8 mouse cellular contexts compared by ENCODE assay signal in the genomic region with DNA sequence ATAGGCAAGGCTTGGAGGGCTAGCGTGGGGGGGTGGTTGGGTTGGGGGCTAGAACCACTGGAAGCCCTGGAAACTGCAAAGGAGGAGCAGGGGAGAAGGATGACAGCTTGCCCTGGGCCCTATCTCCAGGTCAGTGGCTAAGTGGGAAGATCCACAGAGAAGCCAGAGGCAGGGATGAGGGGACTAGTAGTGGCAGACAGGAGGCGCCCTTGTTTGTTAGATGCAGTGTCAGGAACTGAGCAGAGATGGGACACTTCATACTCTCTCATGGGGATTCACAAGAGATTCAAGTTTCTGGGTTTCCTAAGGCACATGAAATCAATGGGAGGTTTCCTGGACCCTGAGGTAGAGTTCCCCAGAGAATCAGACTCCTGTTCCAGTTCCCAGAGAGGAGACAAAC. TPM values are rescaled to one million over a fixed set of nuclear protein-coding genes. Genes with fewer than 3 reads are reported as not detected.
A peak's percentile ranks its signal among the peaks of the same experiment; 100 is the strongest.
DNase-seq lines count a peak whose midpoint lies in the region; ATAC-seq and TF ChIP-seq lines count a peak whose summit lies in the region.

No protein-coding gene starts in this region.

- H3K9ac ChIP-seq in midbrain, embryonic 14.5 days (replicated peaks; ENCODE audit: low read length), result no peak overlapping the region

- H3K4me2 ChIP-seq in midbrain, embryonic 14.5 days (ENCODE audit: low read length), result no peak overlapping the region

- H3K4me1 ChIP-seq in cerebellum, adult 2 months (ENCODE audit: control insufficient read depth, insufficient read depth, low read length), result peaks cover 8% of the 10 kb centered on the region; the same call in 1 of the 2 replicates
- peaks cover 3% of the 10 kb centered on the region; the same call in 1 of the 2 replicates for H3K4me1 ChIP-seq in spleen, adult 2 months (ENCODE audit: control insufficient read depth, insufficient read depth, insufficient read length)
- peaks cover 13% of the 10 kb centered on the region for H3K4me1 ChIP-seq in limb, embryonic 10.5 days
- no peaks in the 10 kb centered on the region; the same call in 1 of the 2 replicates for H3K4me1 ChIP-seq in midbrain, embryonic 14.5 days (ENCODE audit: control insufficient read depth, insufficient read depth, low read length)

- no peaks in the 10 kb centered on the region for H3K9me3 ChIP-seq in limb, embryonic 10.5 days (replicated peaks)
- H3K9me3 ChIP-seq in midbrain, embryonic 14.5 days (ENCODE audit: control insufficient read depth, low read length), result no peaks in the 10 kb centered on the region

- TF ChIP-seq CTCF in cerebellum, adult 2 months (IDR thresholded peaks at IDR 0.05; ENCODE audit: borderline replicate concordance, insufficient read depth, low read depth, low read length), result peak; percentile 64
- peak; percentile 42; the same call in 1 of the 2 replicates for TF ChIP-seq CTCF in spleen, adult 2 months (IDR thresholded peaks at IDR 0.05; ENCODE audit: extremely low read depth, insufficient read depth, insufficient read length, insufficient replicate concordance)

- H3K36me3 ChIP-seq in spleen, adult 2 months (ENCODE audit: control insufficient read depth, insufficient read depth, low read length), result no peaks in the 10 kb centered on the region
- H3K36me3 ChIP-seq in splenic B cell, adult 2 months (ENCODE audit: control insufficient read depth, insufficient read depth, low read length, poor library complexity, severe bottlenecking), result no peaks in the 10 kb centered on the region
- H3K36me3 ChIP-seq in limb, embryonic 10.5 days, result no peaks in the 10 kb centered on the region
- H3K36me3 ChIP-seq in midbrain, embryonic 14.5 days (ENCODE audit: control insufficient read depth, insufficient read depth, low read length), result no peaks in the 10 kb centered on the region

- peak in 1 of 2 experiments; percentile 30 for DNase-seq in cerebellum, adult 2 months
- DNase-seq in cerebellum, adult 8-10 months, result no peak
- no peak for DNase-seq in spleen, adult 2 months (ENCODE audit: low read depth in 1 of 2, low spot score in 2 of 2)
- no peak for DNase-seq in spleen, postnatal 4 days (ENCODE audit: low spot score in 2 of 2)
- DNase-seq in kidney, adult 9 months, result peak; percentile 53
- peak; percentile 44 for DNase-seq in splenic B cell, adult 2 months (ENCODE audit: low read depth, low spot score)
- no peak for DNase-seq in limb, embryonic 10.5 days (ENCODE audit: low spot score)
- no peak for DNase-seq in midbrain, embryonic 14.5 days

- no peak for ATAC-seq in midbrain, embryonic 14.5 days (ENCODE audit: low FRiP score, low TSS enrichment)

- H3K4me3 ChIP-seq in cerebellum, adult 2 months (replicated peaks; ENCODE audit: insufficient read depth, low read depth, low read length), result no peak overlapping the region
- H3K4me3 ChIP-seq in spleen, adult 2 months (ENCODE audit: extremely low read depth, insufficient read depth, insufficient read length), result no peak overlapping the region
- no peak overlapping the region for H3K4me3 ChIP-seq in limb, embryonic 10.5 days
- H3K4me3 ChIP-seq in midbrain, embryonic 14.5 days (replicated peaks; ENCODE audit: low read depth, low read length), result no peak overlapping the region

- H3K27me3 ChIP-seq in cerebellum, adult 2 months (ENCODE audit: control insufficient read depth, insufficient read depth, low read length), result no peaks in the 10 kb centered on the region
- H3K27me3 ChIP-seq in spleen, adult 2 months (ENCODE audit: control insufficient read depth, insufficient read depth, low read length), result no peaks in the 10 kb centered on the region
- H3K27me3 ChIP-seq in splenic B cell, adult 2 months (ENCODE audit: control insufficient read depth, insufficient read depth, low read length, poor library complexity, severe bottlenecking), result no peaks in the 10 kb centered on the region
- H3K27me3 ChIP-seq in limb, embryonic 10.5 days (ENCODE audit: low read depth, poor library complexity, severe bottlenecking), result no peaks in the 10 kb centered on the region
- H3K27me3 ChIP-seq in midbrain, embryonic 14.5 days (ENCODE audit: control insufficient read depth, insufficient read depth, low read length), result no peaks in the 10 kb centered on the region

- TF ChIP-seq POLR2A in cerebellum, adult 2 months (IDR thresholded peaks at IDR 0.05; ENCODE audit: borderline replicate concordance, insufficient read depth, low read length), result no peak
- no peak for TF ChIP-seq POLR2A in spleen, adult 2 months (IDR thresholded peaks at IDR 0.05; ENCODE audit: low read depth, low read length)

- 81% methylated on average over 2 of the region's 2 CpGs for WGBS in cerebellum, adult 2 months
- 78% methylated on average over 2 of the region's 2 CpGs for WGBS in spleen, adult 2 months
- WGBS in limb, embryonic 10.5 days, result 27% methylated on average over 2 of the region's 2 CpGs
- WGBS in midbrain, embryonic 14.5 days, result 28% methylated on average over 2 of the region's 2 CpGs

- H3K27ac ChIP-seq in cerebellum, adult 2 months (ENCODE audit: insufficient read depth, low read length), result no peak overlapping the region
- no peak overlapping the region for H3K27ac ChIP-seq in spleen, adult 2 months (ENCODE audit: insufficient read depth, low read length)
- no peak overlapping the region for H3K27ac ChIP-seq in limb, embryonic 10.5 days
- H3K27ac ChIP-seq in midbrain, embryonic 14.5 days (replicated peaks; ENCODE audit: low read depth, low read length), result no peak overlapping the region

RNA-seq across cellular contexts. Expression of gene Angpt4, which starts 30.3 kb away (rescaled TPM):
- polyA plus RNA-seq in cerebellum, adult 2 months (2012; rRNA removed), result 0.23 and 0.25 TPM in 2 replicates
- polyA plus RNA-seq in spleen, adult 2 months (2012; rRNA removed), result 0.57 and 0.86 TPM in 2 replicates
- 0.46 and 0.48 TPM in 2 replicates for polyA plus RNA-seq in limb, embryonic 10.5 days (2016; fragmentation: Nextera tagmentation; extraction: Ambion mirVana)
- polyA plus RNA-seq in midbrain, embryonic 14.5 days (2014; fragmentation: Nextera tagmentation; extraction: Ambion mirVana), result 0.17 TPM in 1 of 2 replicates, not detected in the other

RNA-seq across cellular contexts. Expression of gene Fam110a, which starts 38.8 kb away (rescaled TPM):
- 8.3 and 8.9 TPM in 2 replicates for polyA plus RNA-seq in cerebellum, adult 2 months (2012; rRNA removed)
- 9.0 and 10.6 TPM in 2 replicates for polyA plus RNA-seq in spleen, adult 2 months (2012; rRNA removed)
- polyA plus RNA-seq in limb, embryonic 10.5 days (2016; fragmentation: Nextera tagmentation; extraction: Ambion mirVana), result 35.0 and 37.9 TPM in 2 replicates
- 55.8 and 67.5 TPM in 2 replicates for polyA plus RNA-seq in midbrain, embryonic 14.5 days (2014; fragmentation: Nextera tagmentation; extraction: Ambion mirVana)

RNA-seq across cellular contexts. Expression of gene Slc52a3, which starts 55.0 kb away (rescaled TPM):
- 2.1 and 2.6 TPM in 2 replicates for polyA plus RNA-seq in cerebellum, adult 2 months (2012; rRNA removed)
- polyA plus RNA-seq in spleen, adult 2 months (2012; rRNA removed), result 2.1 and 2.9 TPM in 2 replicates
- 0.77 and 1.3 TPM in 2 replicates for polyA plus RNA-seq in limb, embryonic 10.5 days (2016; fragmentation: Nextera tagmentation; extraction: Ambion mirVana)
- polyA plus RNA-seq in midbrain, embryonic 14.5 days (2014; fragmentation: Nextera tagmentation; extraction: Ambion mirVana), result 0.42 and 0.74 TPM in 2 replicates

Comparison
In these comparisons a context has a peak if more than half of its experiments do, and no peak if none do; other contexts are left out.
1. DNase-seq: peak in kidney, adult 9 months (single experiment) and splenic B cell, adult 2 months (single experiment); none in cerebellum, adult 8-10 months (single experiment), spleen, adult 2 months (0 of 2), spleen, postnatal 4 days (0 of 2), limb, embryonic 10.5 days (single experiment) and midbrain, embryonic 14.5 days (single experiment).